Mouse (Mus musculus): ENCODE data around the gene Gm10974.

- TF ChIP-seq CTCF (IDR thresholded peaks at IDR 0.05; ENCODE audit: borderline replicate concordance, control insufficient read depth, extremely low read depth, insufficient read depth, low read length, poor library complexity) (no peak), POLR2A (IDR thresholded peaks at IDR 0.05; ENCODE audit: control insufficient read depth, extremely low read depth, insufficient read depth, low read length, poor library complexity) (no peak)
Observed at GRCm38 (mm10) chr7:66406971-66407370, 41.3 kb downstream of the Gm10974 start.
